Mouse (Mus musculus): ENCODE measurements around the gene 4930590J08Rik. TPM values are rescaled to one million over a fixed set of nuclear protein-coding genes. Genes with fewer than 3 reads are reported as not detected.

4930590J08Rik gene
- polyA plus RNA-seq, 1 experiment from 2014 or later = 0.72 TPM

Other genes starting within 250 kb of the 4930590J08Rik start
- 64.2 and 66.8 TPM in 2 replicates for gene Slc6a6, start 218.8 kb upstream of the 4930590J08Rik start, polyA plus RNA-seq (2014; fragmentation: Nextera tagmentation; extraction: Ambion mirVana)
- 6.7 and 7.8 TPM in 2 replicates for gene Grip2, start 75.6 kb upstream of the 4930590J08Rik start, polyA plus RNA-seq (2014; fragmentation: Nextera tagmentation; extraction: Ambion mirVana)
- gene Ccdc174, start 24.8 kb upstream of the 4930590J08Rik start, polyA plus RNA-seq (2014; fragmentation: Nextera tagmentation; extraction: Ambion mirVana) = 20.9 and 22.0 TPM in 2 replicates
- 9.0 and 12.2 TPM in 2 replicates for gene Fgd5, start 76.1 kb downstream of the 4930590J08Rik start, polyA plus RNA-seq (2014; fragmentation: Nextera tagmentation; extraction: Ambion mirVana)
- 20.4 TPM in 2 replicates for gene Nr2c2, start 188.6 kb downstream of the 4930590J08Rik start, polyA plus RNA-seq (2014; fragmentation: Nextera tagmentation; extraction: Ambion mirVana)